Mouse (Mus musculus) mature B cell (primary cell): ENCODE measurements around the gene Mical3.

Experiments
- in situ Hi-C: fragments of 300-500 bp; cut with MboI; formaldehyde crosslinking; loops from 2 replicates; pipeline ENCODE4 v1.14.3; 2019

The Mical3 gene

DNA sequence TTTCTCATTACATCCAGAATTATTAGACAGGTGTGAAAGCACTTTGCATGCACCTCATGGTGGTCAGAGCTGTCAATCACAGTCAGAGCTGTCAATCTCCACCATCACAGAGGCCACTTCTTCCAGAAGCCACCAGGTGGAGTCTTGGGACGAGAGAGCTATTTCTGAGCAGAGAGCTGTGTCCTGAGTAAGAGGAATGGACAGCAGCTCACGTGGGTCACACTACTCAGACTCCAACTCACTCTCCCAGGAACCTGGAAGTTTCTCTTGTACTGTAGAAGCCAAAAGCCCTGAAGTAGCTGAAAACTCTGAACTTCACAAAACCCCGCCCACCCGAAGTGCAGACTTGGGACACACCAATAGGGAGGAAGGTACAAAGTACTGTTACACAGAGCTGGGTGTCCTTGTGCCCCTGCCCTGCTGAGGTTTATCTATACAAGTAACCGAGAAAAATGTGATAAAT lies 227.3 kb downstream of the Mical3 start:
- in situ Hi-C loops, result no loop called here

DNA sequence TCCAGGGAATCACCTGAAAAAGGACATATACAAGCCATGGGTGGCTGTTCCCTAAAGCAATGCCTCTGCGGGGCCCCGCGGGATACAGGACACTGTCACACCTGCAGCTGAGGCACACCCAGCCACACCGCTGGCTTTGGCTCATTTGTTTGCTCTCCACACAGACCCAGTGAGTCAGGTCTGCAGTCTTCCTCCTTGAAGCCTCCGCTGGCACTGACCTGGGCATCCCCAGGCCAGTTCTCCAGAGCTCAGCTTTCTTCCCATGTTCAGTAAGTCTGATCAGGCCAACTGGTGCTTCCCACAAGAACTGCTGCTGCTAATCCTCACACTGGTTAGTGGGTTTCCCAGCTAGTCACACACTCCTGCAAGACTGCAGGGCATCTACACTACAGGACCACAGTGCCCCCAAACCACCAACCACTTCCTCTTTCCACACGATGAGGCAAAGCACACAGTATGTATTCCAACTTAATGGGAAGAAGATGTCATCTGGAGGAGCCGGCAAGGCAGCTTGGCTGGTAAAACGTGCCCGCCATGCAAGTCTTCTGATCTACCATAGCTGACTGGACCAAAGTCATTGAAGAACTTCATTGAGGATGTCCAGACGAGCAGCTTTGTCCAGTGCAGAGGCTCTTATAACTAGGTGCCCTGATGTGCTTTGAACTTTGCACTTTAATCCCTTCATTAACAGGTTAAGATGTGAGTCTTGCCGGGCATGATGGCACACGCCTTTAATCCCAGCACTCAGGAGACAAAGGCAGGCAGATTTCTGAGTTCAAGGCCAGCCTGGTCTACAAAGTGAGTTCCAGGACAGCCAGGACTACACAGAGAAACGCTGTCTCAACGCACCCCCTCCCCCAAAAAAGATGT lies 228.8 kb downstream of the Mical3 start:
- in situ Hi-C loops, result no loop called here

DNA sequence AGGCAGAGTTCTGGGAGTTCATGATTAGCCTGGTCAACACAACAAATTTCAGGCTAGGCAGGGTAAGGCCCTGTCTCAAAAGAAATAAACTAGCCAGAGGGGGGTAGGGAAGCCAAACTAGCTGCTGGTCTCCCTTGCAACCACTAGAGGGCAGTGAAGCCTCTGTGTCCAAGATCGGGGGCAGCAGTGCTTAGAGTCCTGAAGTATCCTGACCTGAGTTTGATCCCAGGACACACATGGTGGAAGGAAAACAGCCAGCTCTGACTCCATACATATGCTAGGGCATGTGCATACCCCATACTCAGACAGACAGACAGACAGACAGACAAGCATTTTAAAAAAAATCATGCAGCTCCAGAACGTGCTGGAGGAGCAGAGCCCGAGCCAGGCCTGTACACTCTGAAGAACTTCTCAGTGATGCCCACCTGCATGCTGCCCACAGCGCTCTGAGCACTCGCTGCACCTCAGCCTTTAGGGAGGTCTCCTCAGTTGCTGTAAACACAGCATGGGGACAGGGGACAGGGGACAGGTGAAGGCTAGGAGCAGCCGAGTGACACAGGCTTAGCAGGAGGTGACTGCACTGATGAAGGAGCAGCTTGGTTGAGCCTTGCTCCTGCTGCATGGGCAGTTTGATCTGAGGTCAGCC lies 232.5 kb downstream of the Mical3 start:
- in situ Hi-C loops, result no loop called here

DNA sequence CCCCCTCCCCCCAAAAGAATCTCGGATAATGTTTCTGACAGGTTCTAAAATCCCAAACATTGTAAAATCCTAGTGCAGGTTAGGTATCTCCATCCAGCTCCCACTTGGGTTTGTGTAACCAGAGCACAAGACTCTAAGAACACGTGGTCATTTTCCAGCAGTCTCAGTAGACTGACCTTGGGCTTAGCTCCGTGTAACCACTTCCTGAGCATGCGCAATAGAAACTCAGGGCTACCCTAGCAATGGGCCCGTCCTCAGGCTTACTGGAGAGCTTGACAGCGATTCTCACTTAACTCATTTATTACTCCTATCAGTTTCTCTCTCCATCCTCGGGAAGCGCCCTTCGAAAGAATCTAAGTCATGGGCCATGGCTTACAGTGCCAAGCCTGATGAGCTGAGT lies 236.3 kb downstream of the Mical3 start:
- in situ Hi-C loops, result no loop called here

DNA sequence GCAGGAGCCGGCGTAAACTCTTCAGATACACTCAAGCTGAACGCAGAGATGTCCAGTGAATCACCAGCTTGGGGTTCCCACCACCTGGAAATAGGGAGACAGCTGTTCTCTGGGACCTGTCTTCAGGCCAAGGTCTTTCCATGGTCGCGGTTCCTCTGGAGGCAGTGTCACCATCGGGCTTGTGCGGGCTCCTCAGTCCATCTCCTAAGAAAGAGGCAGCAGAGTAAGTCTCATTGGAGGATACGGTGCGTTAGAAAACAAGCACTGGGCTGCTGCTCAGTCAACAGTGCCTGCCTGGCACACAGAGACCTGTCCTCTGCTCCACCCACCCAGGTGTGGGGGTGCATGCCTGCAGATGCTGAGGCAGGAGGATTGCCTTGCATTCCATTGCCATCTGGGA lies 236.7 kb downstream of the Mical3 start:
- in situ Hi-C loops, result no loop called here

DNA sequence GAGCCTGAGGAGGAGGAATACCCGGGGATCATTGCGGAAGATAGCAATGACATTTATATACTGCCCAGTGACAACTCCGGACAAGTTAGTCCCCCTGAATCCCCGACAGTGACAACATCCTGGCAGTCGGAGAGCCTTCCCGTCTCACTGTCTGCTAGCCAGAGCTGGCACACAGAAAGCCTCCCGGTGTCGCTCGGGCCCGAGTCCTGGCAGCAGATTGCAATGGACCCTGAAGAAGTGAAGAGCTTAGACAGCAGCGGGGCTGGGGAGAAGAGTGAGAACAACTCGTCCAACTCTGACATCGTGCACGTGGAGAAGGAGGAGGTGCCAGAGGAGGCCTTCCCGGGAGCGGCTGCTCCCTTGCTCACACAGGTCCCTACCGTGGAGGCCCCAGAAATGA lies 244.1 kb downstream of the Mical3 start:
- in situ Hi-C loops, result no loop called here

DNA sequence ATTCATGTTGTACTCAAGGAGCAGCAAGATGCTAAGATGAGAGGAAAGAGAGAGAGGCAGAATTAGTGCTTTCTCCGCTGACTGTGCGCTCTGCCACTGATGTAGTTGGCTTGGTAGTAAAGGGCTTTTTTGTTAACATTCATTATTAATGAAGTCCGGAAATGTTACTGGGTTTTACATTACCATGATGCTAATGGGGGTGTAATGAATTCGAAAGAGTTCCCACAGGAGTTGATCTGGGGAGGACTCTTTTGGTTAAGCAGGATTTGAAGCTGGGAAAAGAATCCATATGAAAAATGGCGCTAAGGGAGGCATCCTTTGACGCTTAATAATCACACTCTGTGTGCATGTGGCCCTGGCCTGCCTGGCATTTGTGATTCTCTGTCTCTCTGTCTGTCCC lies 246.4 kb downstream of the Mical3 start:
- in situ Hi-C loops, result no loop called here
